Mouse (Mus musculus): ENCODE measurements around the gene Cyp2e1. TPM values are rescaled to one million over a fixed set of nuclear protein-coding genes. Genes with fewer than 3 reads are reported as not detected.

Gene Cyp2e1
- polyA plus RNA-seq (2014; fragmentation: Nextera tagmentation; extraction: Ambion mirVana), result not detected in 2 replicates

DNA sequence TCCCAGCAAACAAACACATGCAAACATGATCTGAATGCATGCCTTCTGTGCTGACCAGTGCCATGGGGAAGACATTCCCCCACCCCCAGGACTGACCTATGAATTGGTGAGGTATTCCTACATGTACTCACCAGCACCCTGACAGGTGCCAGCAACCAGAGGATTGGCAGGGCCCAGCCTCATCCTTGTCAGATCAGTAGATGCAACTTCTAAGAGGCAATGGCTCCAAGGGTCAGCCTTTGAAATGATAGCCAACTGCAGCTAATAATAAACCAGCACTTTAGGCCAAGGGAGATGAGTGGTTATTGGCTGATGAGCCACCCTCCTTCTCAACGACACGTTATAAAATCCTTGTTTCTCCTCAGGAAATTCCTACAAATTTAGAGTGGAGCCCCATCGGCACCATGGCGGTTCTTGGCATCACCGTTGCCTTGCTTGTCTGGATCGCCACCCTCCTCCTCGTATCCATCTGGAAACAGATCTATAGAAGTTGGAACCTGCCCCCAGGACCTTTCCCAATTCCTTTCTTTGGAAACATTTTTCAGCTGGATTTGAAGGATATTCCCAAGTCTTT is at the start of gene Cyp2e1:
TSS of gene Cyp2e1 (plus strand) at position 293 of the 574 bp plus-strand sequence.
- no peaks in the 10 kb centered on the region for H3K36me3 ChIP-seq (ENCODE audit: control insufficient read depth, insufficient read depth, low read length)
- H3K4me2 ChIP-seq (replicated peaks; ENCODE audit: low read depth, low read length), result no peak within 1 kb of the TSS
- 92% methylated on average over 7 of the region's 7 CpGs for WGBS
- no peak within 1 kb of the TSS for H3K9ac ChIP-seq (replicated peaks; ENCODE audit: low read depth, low read length)
- H3K27ac ChIP-seq (ENCODE audit: low read length), result no peak within 1 kb of the TSS
- no peaks in the 10 kb centered on the region for H3K9me3 ChIP-seq (ENCODE audit: control insufficient read depth, low read depth, low read length)
- H3K27me3 ChIP-seq (ENCODE audit: control insufficient read depth, insufficient read depth, low read length), result no peaks in the 10 kb centered on the region
- H3K4me3 ChIP-seq (ENCODE audit: low read depth, low read length), result no peak within 1 kb of the TSS
- no peaks in the 10 kb centered on the region for H3K4me1 ChIP-seq (ENCODE audit: control insufficient read depth, insufficient read depth, low read length)
- ATAC-seq (ENCODE audit: insufficient number of reproducible peaks, insufficient read depth, low FRiP score, low read depth), result no peak

- no peaks in the 10 kb centered on the region for H3K27me3 ChIP-seq (ENCODE audit: control insufficient read depth, insufficient read depth, low read length)
- no peaks in the 10 kb centered on the region for H3K4me1 ChIP-seq (ENCODE audit: control insufficient read depth, insufficient read depth, low read length)
- 79% methylated on average over 7 of the region's 7 CpGs for WGBS
- no peak for ATAC-seq (ENCODE audit: insufficient number of reproducible peaks, insufficient read depth, low FRiP score, low read depth)
- H3K4me3 ChIP-seq (ENCODE audit: low read depth, low read length), result no peak overlapping the region
- no peak overlapping the region for H3K9ac ChIP-seq (replicated peaks; ENCODE audit: low read depth, low read length)
- H3K4me2 ChIP-seq (replicated peaks; ENCODE audit: low read depth, low read length), result no peak overlapping the region
- no peaks in the 10 kb centered on the region for H3K9me3 ChIP-seq (ENCODE audit: control insufficient read depth, low read depth, low read length)
- no peak overlapping the region for H3K27ac ChIP-seq (ENCODE audit: low read length)
- H3K36me3 ChIP-seq (ENCODE audit: control insufficient read depth, insufficient read depth, low read length), result no peaks in the 10 kb centered on the region
These were observed 46.1 kb upstream of the Cyp2e1 start for GRCm38 (mm10) chr7:140717155-140718055.

GRCm38 (mm10) chr7:140721095-140721494 is 42.4 kb upstream of the Cyp2e1 start:
- Histone ChIP-seq H3K4me1 (ENCODE audit: control insufficient read depth, insufficient read depth, low read length) (no peaks in the 10 kb centered on the region), H3K36me3 (ENCODE audit: control insufficient read depth, insufficient read depth, low read length) (no peaks in the 10 kb centered on the region), H3K9ac (replicated peaks; ENCODE audit: low read depth, low read length) (no peak overlapping the region), H3K4me3 (ENCODE audit: low read depth, low read length) (no peak overlapping the region), H3K9me3 (ENCODE audit: control insufficient read depth, low read depth, low read length) (no peaks in the 10 kb centered on the region), H3K27me3 (ENCODE audit: control insufficient read depth, insufficient read depth, low read length) (no peaks in the 10 kb centered on the region), H3K4me2 (replicated peaks; ENCODE audit: low read depth, low read length) (no peak overlapping the region), H3K27ac (ENCODE audit: low read length) (no peak overlapping the region)
- no peak for ATAC-seq (ENCODE audit: insufficient number of reproducible peaks, insufficient read depth, low FRiP score, low read depth)
- 52% methylated on average over 6 of the region's 6 CpGs for WGBS

GRCm38 (mm10) chr7:140725558-140725957 is 38.0 kb upstream of the Cyp2e1 start:
- Histone ChIP-seq H3K27me3 (ENCODE audit: control insufficient read depth, insufficient read depth, low read length) (no peaks in the 10 kb centered on the region), H3K4me2 (replicated peaks; ENCODE audit: low read depth, low read length) (no peak overlapping the region), H3K4me1 (ENCODE audit: control insufficient read depth, insufficient read depth, low read length) (no peaks in the 10 kb centered on the region), H3K9me3 (ENCODE audit: control insufficient read depth, low read depth, low read length) (no peaks in the 10 kb centered on the region), H3K4me3 (ENCODE audit: low read depth, low read length) (no peak overlapping the region), H3K9ac (replicated peaks; ENCODE audit: low read depth, low read length) (no peak overlapping the region), H3K36me3 (ENCODE audit: control insufficient read depth, insufficient read depth, low read length) (no peaks in the 10 kb centered on the region), H3K27ac (ENCODE audit: low read length) (no peak overlapping the region)
- ATAC-seq (ENCODE audit: insufficient number of reproducible peaks, insufficient read depth, low FRiP score, low read depth), result no peak

DNA sequence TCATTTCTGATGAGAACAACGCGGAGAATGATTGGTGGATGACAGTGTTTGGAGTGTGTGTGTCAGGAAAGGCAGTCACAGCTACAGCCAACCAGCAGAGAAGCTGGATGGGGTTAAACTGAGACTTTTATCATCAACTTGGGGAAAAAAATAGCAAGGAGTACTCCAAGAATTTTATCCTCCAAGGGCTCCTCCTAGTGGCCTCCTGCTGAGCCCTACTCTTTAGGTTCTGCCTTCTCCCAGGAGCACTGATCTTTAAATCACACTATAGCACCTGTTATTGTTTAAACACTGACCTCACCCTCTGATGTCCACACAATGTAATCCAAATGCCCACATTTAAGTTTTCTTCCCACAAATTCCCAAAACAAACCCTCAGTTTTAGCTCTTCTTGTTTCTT is 30.4 kb upstream of the Cyp2e1 start:
- Histone ChIP-seq H3K4me1 (ENCODE audit: control insufficient read depth, insufficient read depth, low read length) (no peaks in the 10 kb centered on the region), H3K27ac (ENCODE audit: low read length) (no peak overlapping the region), H3K9ac (replicated peaks; ENCODE audit: low read depth, low read length) (no peak overlapping the region), H3K36me3 (ENCODE audit: control insufficient read depth, insufficient read depth, low read length) (no peaks in the 10 kb centered on the region), H3K9me3 (ENCODE audit: control insufficient read depth, low read depth, low read length) (no peaks in the 10 kb centered on the region), H3K4me2 (replicated peaks; ENCODE audit: low read depth, low read length) (no peak overlapping the region), H3K27me3 (ENCODE audit: control insufficient read depth, insufficient read depth, low read length) (no peaks in the 10 kb centered on the region), H3K4me3 (ENCODE audit: low read depth, low read length) (no peak overlapping the region)
- WGBS, result 64% methylated on average over 2 of the region's 2 CpGs
- no peak for ATAC-seq (ENCODE audit: insufficient number of reproducible peaks, insufficient read depth, low FRiP score, low read depth)

- no peak overlapping the region for H3K4me3 ChIP-seq (ENCODE audit: low read depth, low read length)
- H3K27me3 ChIP-seq (ENCODE audit: control insufficient read depth, insufficient read depth, low read length), result no peaks in the 10 kb centered on the region
- no peak overlapping the region for H3K4me2 ChIP-seq (replicated peaks; ENCODE audit: low read depth, low read length)
- H3K36me3 ChIP-seq (ENCODE audit: control insufficient read depth, insufficient read depth, low read length), result no peaks in the 10 kb centered on the region
- no peak for ATAC-seq (ENCODE audit: insufficient number of reproducible peaks, insufficient read depth, low FRiP score, low read depth)
- H3K9ac ChIP-seq (replicated peaks; ENCODE audit: low read depth, low read length), result no peak overlapping the region
- 79% methylated on average over 3 of the region's 3 CpGs for WGBS
- H3K4me1 ChIP-seq (ENCODE audit: control insufficient read depth, insufficient read depth, low read length), result no peaks in the 10 kb centered on the region
- H3K9me3 ChIP-seq (ENCODE audit: control insufficient read depth, low read depth, low read length), result no peaks in the 10 kb centered on the region
- H3K27ac ChIP-seq (ENCODE audit: low read length), result no peak overlapping the region
These were observed 16.1 kb upstream of the Cyp2e1 start for GRCm38 (mm10) chr7:140747402-140747801.

DNA sequence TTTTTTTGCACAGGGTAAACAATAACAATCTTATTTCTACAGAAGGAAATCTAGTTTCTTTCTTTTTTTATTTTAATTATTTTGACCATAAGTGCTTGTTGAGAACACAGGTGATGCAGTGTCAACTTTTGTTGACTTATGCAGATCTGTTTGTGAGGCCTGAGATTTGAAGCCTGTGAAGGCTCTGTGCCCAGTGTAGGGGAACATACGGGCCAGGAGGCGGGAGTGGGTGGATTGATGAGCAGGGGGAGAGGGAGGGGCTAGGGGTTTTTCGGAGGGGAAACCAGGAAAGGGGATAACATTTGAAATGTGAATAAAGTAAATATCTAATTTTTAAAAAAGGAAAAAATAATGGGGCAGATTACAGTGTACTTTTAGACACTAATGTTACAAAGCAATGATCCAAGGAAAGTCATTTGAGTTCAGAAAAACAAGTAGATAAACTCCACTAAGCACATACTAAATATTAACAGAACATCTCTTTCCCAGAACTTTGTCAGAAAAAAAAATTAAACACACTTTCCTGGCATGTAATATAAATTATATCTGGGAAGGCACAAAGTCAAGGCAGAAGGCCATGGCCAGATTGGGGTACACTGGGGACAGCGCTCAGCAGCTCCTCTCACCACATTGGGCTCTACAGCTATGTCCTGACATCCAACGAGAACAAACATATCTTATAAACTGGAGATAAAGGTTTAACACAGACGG is 15.3 kb upstream of the Cyp2e1 start:
- no peaks in the 10 kb centered on the region for H3K4me1 ChIP-seq (ENCODE audit: control insufficient read depth, insufficient read depth, low read length)
- no peak overlapping the region for H3K9ac ChIP-seq (replicated peaks; ENCODE audit: low read depth, low read length)
- no peaks in the 10 kb centered on the region for H3K36me3 ChIP-seq (ENCODE audit: control insufficient read depth, insufficient read depth, low read length)
- no peaks in the 10 kb centered on the region for H3K27me3 ChIP-seq (ENCODE audit: control insufficient read depth, insufficient read depth, low read length)
- H3K9me3 ChIP-seq (ENCODE audit: control insufficient read depth, low read depth, low read length), result no peaks in the 10 kb centered on the region
- 72% methylated on average over 6 of the region's 6 CpGs for WGBS
- H3K27ac ChIP-seq (ENCODE audit: low read length), result no peak overlapping the region
- H3K4me2 ChIP-seq (replicated peaks; ENCODE audit: low read depth, low read length), result no peak overlapping the region
- no peak overlapping the region for H3K4me3 ChIP-seq (ENCODE audit: low read depth, low read length)
- no peak for ATAC-seq (ENCODE audit: insufficient number of reproducible peaks, insufficient read depth, low FRiP score, low read depth)

DNA sequence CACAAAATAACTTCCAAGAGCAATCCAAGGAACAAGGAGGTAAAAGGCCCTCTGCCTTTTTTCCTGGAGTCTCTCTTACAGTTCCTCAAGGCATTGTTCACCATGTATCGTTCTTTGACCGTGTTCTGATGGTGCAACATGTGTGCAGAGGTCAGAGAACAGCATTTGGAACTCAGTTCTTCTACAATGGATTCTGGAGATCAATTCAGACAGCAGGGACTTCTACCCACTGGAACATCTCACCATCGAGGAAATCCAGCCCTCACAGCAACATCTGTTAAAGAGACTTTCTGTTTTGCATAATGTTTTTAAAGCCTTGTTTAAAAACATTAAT is 14.7 kb upstream of the Cyp2e1 start:
- Histone ChIP-seq H3K4me2 (replicated peaks; ENCODE audit: low read depth, low read length) (no peak overlapping the region), H3K27ac (ENCODE audit: low read length) (no peak overlapping the region), H3K36me3 (ENCODE audit: control insufficient read depth, insufficient read depth, low read length) (no peaks in the 10 kb centered on the region), H3K9ac (replicated peaks; ENCODE audit: low read depth, low read length) (no peak overlapping the region), H3K9me3 (ENCODE audit: control insufficient read depth, low read depth, low read length) (no peaks in the 10 kb centered on the region), H3K4me3 (ENCODE audit: low read depth, low read length) (no peak overlapping the region), H3K27me3 (ENCODE audit: control insufficient read depth, insufficient read depth, low read length) (no peaks in the 10 kb centered on the region), H3K4me1 (ENCODE audit: control insufficient read depth, insufficient read depth, low read length) (no peaks in the 10 kb centered on the region)
- 86% methylated on average over 3 of the region's 3 CpGs for WGBS
- no peak for ATAC-seq (ENCODE audit: insufficient number of reproducible peaks, insufficient read depth, low FRiP score, low read depth)

Measured in stomach, embryonic 14.5 days (tissue).